Mouse (Mus musculus) hindbrain, embryonic 13.5 days (tissue): ENCODE results near the gene Nynrin. TPM values are rescaled to one million over a fixed set of nuclear protein-coding genes. Genes with fewer than 3 reads are reported as not detected.

Experiments used
- ATAC-seq: fragments of 200-750 bp; cut with Nextera tagmentation; 2 replicates; pipeline ENCODE4 v1.8.0; 2017; ENCODE audit warnings: moderate TSS enrichment; ENCODE audit not compliant: low FRiP score
- H3K27ac ChIP-seq: fragments of 300-500 bp; sonication (generic); 2 replicates; pipeline ENCODE4 v1.5.1; 2015; ENCODE audit warnings: inconsistent platforms, mild to moderate bottlenecking, moderate library complexity
- H3K27me3 ChIP-seq: fragments of 300-500 bp; sonication (generic); 2 replicates; pipeline ENCODE4 v1.6.1; 2015; ENCODE audit warnings: mild to moderate bottlenecking, inconsistent platforms
- H3K36me3 ChIP-seq: fragments of 300-500 bp; sonication (generic); 2 replicates; pipeline ENCODE4 v1.6.1; 2015; ENCODE audit warnings: mild to moderate bottlenecking, inconsistent platforms
- H3K4me1 ChIP-seq: fragments of 300-500 bp; sonication (generic); replicated peaks from 2 replicates; pipeline ENCODE4 v1.6.1; 2015; ENCODE audit warnings: inconsistent platforms
- H3K4me2 ChIP-seq: fragments of 300-500 bp; sonication (generic); 2 replicates; pipeline ENCODE4 v1.6.1; 2015; ENCODE audit warnings: inconsistent platforms, mild to moderate bottlenecking, moderate library complexity
- H3K4me3 ChIP-seq: fragments of 300-500 bp; sonication (generic); 2 replicates; pipeline ENCODE4 v1.5.1; 2015; ENCODE audit warnings: mild to moderate bottlenecking, inconsistent platforms
- H3K9ac ChIP-seq: fragments of 300-500 bp; sonication (generic); 2 replicates; pipeline ENCODE4 v1.6.1; 2015; ENCODE audit warnings: mild to moderate bottlenecking, inconsistent platforms
- H3K9me3 ChIP-seq: fragments of 300-500 bp; sonication (generic); 2 replicates; pipeline ENCODE4 v1.6.1; 2016; ENCODE audit warnings: inconsistent platforms
- WGBS: fragments of 180-500 bp; shearing (Covaris S2); methylation state at CpG from one replicate; pipeline ENCODE4 v1.1.7; 2015; 5-methylcytosine and 5-hydroxymethylcytosine counted together
- polyA plus RNA-seq: library from polyadenylated mRNA; unstranded; fragments of >200 nt; fragmentation: Nextera tagmentation; extraction: Ambion mirVana; gene quantifications from 2 replicates; pipeline ENCODE4 v1.2.1, GENCODE M21; 2015

Nynrin gene
- polyA plus RNA-seq: 11.7 and 11.9 TPM in 2 replicates

- Histone ChIP-seq H3K9me3 (no peaks in the 10 kb centered on the region), H3K4me3 (peak within 1 kb of the TSS; percentile 70), H3K36me3 (no peaks in the 10 kb centered on the region), H3K9ac (peak within 1 kb of the TSS; percentile 84), H3K4me2 (peak within 1 kb of the TSS; percentile 83), H3K4me1 (peaks cover 59% of the 10 kb centered on the region), H3K27me3 (no peaks in the 10 kb centered on the region), H3K27ac (peak within 1 kb of the TSS; percentile 90)
- peak; percentile 85 for ATAC-seq
- WGBS: 2% methylated on average over 30 of the region's 33 CpGs
These were observed at the start of gene Nynrin for GRCm38 (mm10) chr14:55853621-55854285. Gene Nynrin, plus strand, starts transcription at chr14:55854010.

- H3K4me1 ChIP-seq: 0 out of 2 replicates have a peak, but pooled peaks cover 8% of the 10 kb centered on the region
- peak overlapping the region; percentile 48 for H3K4me3 ChIP-seq
- H3K36me3 ChIP-seq: no peaks in the 10 kb centered on the region
- peak; percentile 90 for ATAC-seq
- no peaks in the 10 kb centered on the region for H3K9me3 ChIP-seq
- peak overlapping the region; percentile 67 for H3K4me2 ChIP-seq
- no peaks in the 10 kb centered on the region for H3K27me3 ChIP-seq
- WGBS: 24% methylated on average over 16 of the region's 16 CpGs
- peak overlapping the region; percentile 72 for H3K9ac ChIP-seq
- peak overlapping the region; percentile 44 for H3K27ac ChIP-seq
These were observed 38.9 kb upstream of the Nynrin start for GRCm38 (mm10) chr14:55814885-55815284.

GRCm38 (mm10) chr14:55815310-55815751 lies 38.5 kb upstream of the Nynrin start:
- peak overlapping the region; percentile 48 for H3K4me3 ChIP-seq
- H3K36me3 ChIP-seq: no peaks in the 10 kb centered on the region
- 25% methylated on average over 17 of the region's 17 CpGs for WGBS
- peak overlapping the region; percentile 67 for H3K4me2 ChIP-seq
- H3K9me3 ChIP-seq: no peaks in the 10 kb centered on the region
- peak overlapping the region; percentile 72 for H3K9ac ChIP-seq
- no peaks in the 10 kb centered on the region for H3K27me3 ChIP-seq
- ATAC-seq: peak; percentile 78
- H3K27ac ChIP-seq: peak overlapping the region; percentile 44
- 0 out of 2 replicates have a peak, but pooled peaks cover 8% of the 10 kb centered on the region for H3K4me1 ChIP-seq

- Histone ChIP-seq H3K9me3 (no peaks in the 10 kb centered on the region), H3K27me3 (peaks cover 3% of the 10 kb centered on the region; the same call in 1 of the 2 replicates), H3K4me3 (no peak overlapping the region), H3K4me2 (no peak overlapping the region), H3K4me1 (peaks cover 32% of the 10 kb centered on the region), H3K9ac (no peak overlapping the region), H3K27ac (no peak overlapping the region), H3K36me3 (no peaks in the 10 kb centered on the region)
- WGBS: 82% methylated on average over 7 of the region's 7 CpGs
- ATAC-seq: no peak
These were observed 33.9 kb upstream of the Nynrin start for GRCm38 (mm10) chr14:55819845-55820405.

- peaks cover 36% of the 10 kb centered on the region for H3K4me1 ChIP-seq
- no peak for ATAC-seq
- no peaks in the 10 kb centered on the region for H3K9me3 ChIP-seq
- H3K4me3 ChIP-seq: no peak overlapping the region
- no peak overlapping the region for H3K4me2 ChIP-seq
- H3K27me3 ChIP-seq: peaks cover 8% of the 10 kb centered on the region; the same call in 1 of the 2 replicates
- H3K36me3 ChIP-seq: no peaks in the 10 kb centered on the region
- 84% methylated on average over 9 of the region's 9 CpGs for WGBS
- no peak overlapping the region for H3K27ac ChIP-seq
- no peak overlapping the region for H3K9ac ChIP-seq
These were observed 33.2 kb upstream of the Nynrin start for GRCm38 (mm10) chr14:55820576-55820975.

GRCm38 (mm10) chr14:55822435-55822990 lies 31.3 kb upstream of the Nynrin start:
- Histone ChIP-seq H3K9me3 (no peaks in the 10 kb centered on the region), H3K36me3 (no peaks in the 10 kb centered on the region), H3K4me3 (peak overlapping the region; percentile 63), H3K27me3 (peaks cover 28% of the 10 kb centered on the region), H3K4me1 (peaks cover 44% of the 10 kb centered on the region), H3K9ac (peak overlapping the region; percentile 80; the same call in 1 of the 2 replicates), H3K4me2 (peak overlapping the region; percentile 92), H3K27ac (peak overlapping the region; percentile 87)
- no peak for ATAC-seq
- 6% methylated on average over 13 of the region's 13 CpGs for WGBS

- under 1% methylated on average over 38 of the region's 46 CpGs for WGBS
- no peaks in the 10 kb centered on the region for H3K36me3 ChIP-seq
- peak within 1 kb of the TSS; percentile 80 for H3K9ac ChIP-seq
- H3K4me1 ChIP-seq: peaks cover 44% of the 10 kb centered on the region
- peaks cover 34% of the 10 kb centered on the region for H3K27me3 ChIP-seq
- peak within 1 kb of the TSS; percentile 63 for H3K4me3 ChIP-seq
- no peaks in the 10 kb centered on the region for H3K9me3 ChIP-seq
- H3K27ac ChIP-seq: peak within 1 kb of the TSS; percentile 87
- peak within 1 kb of the TSS; percentile 92 for H3K4me2 ChIP-seq
- ATAC-seq: peak; percentile 83
These were observed 30.6 kb upstream of the Nynrin start, which contains the start of gene Nfatc4 for GRCm38 (mm10) chr14:55822991-55823762. Gene Nfatc4, plus strand, starts transcription at chr14:55823144.

- H3K4me3 ChIP-seq: peak overlapping the region; percentile 63
- peak overlapping the region; percentile 92 for H3K4me2 ChIP-seq
- H3K4me1 ChIP-seq: peaks cover 44% of the 10 kb centered on the region
- ATAC-seq: 0 out of 2 replicates have a peak, but pooled peaks have one; percentile 9
- WGBS: 1% methylated on average over 10 of the region's 10 CpGs
- H3K27me3 ChIP-seq: peaks cover 39% of the 10 kb centered on the region
- H3K9ac ChIP-seq: peak overlapping the region; percentile 80
- peak overlapping the region; percentile 87 for H3K27ac ChIP-seq
- no peaks in the 10 kb centered on the region for H3K9me3 ChIP-seq
- no peaks in the 10 kb centered on the region for H3K36me3 ChIP-seq
These were observed 29.8 kb upstream of the Nynrin start for GRCm38 (mm10) chr14:55824001-55824480.

GRCm38 (mm10) chr14:55824481-55825215 lies 29.2 kb upstream of the Nynrin start:
- H3K4me2 ChIP-seq: peak overlapping the region; percentile 92
- peak overlapping the region; percentile 63 for H3K4me3 ChIP-seq
- H3K4me1 ChIP-seq: peaks cover 44% of the 10 kb centered on the region
- no peak for ATAC-seq
- H3K9ac ChIP-seq: peak overlapping the region; percentile 80
- H3K36me3 ChIP-seq: no peaks in the 10 kb centered on the region
- 2% methylated on average over 32 of the region's 32 CpGs for WGBS
- H3K27ac ChIP-seq: peak overlapping the region; percentile 87
- peaks cover 39% of the 10 kb centered on the region for H3K27me3 ChIP-seq
- no peaks in the 10 kb centered on the region for H3K9me3 ChIP-seq

GRCm38 (mm10) chr14:55825216-55826051 lies 28.4 kb upstream of the Nynrin start:
- Histone ChIP-seq H3K36me3 (peaks cover 2% of the 10 kb centered on the region; the same call in 1 of the 2 replicates), H3K4me3 (peak overlapping the region; percentile 49), H3K4me1 (peaks cover 44% of the 10 kb centered on the region), H3K27me3 (peaks cover 39% of the 10 kb centered on the region), H3K9ac (peak overlapping the region; percentile 76), H3K4me2 (peak overlapping the region; percentile 92), H3K9me3 (no peaks in the 10 kb centered on the region), H3K27ac (peak overlapping the region; percentile 74)
- peak; percentile 9; the same call in 1 of the 2 replicates for ATAC-seq
- WGBS: 0% methylated on average over 18 of the region's 37 CpGs
